Mouse (Mus musculus): ENCODE data around the gene Lmcd1.

DNA sequence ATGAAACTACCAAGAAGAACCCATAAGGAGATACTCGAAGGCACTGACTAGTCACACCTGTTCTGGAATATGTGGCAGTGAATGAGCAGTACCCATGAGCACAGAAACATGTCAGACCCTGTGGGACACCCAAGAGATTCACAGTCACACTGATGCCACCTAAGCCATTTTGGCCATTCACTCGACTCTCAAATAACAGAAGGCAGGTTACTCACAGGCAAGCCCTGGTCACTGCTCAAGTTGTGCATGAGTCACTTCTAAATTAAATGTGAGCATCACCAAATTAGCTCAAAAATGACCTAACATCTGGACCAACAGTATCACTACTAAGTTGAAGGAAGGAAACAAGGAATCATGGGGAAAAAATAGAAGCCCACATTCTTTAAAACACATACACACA is 18.6 kb upstream of the Lmcd1 start:
- TF ChIP-seq TAL1 (IDR thresholded peaks at IDR 0.05; ENCODE audit: low read length) (no peak), GATA1 (IDR thresholded peaks at IDR 0.05; ENCODE audit: low read length) (no peak)

Data from erythroblast, embryonic 14.5 days (primary cell).